Mouse (Mus musculus) limb, embryonic 14.5 days (tissue): ENCODE measurements around the gene Wfdc12. TPM values are rescaled to one million over a fixed set of nuclear protein-coding genes. Genes with fewer than 3 reads are reported as not detected.

Source experiments
- ATAC-seq: fragments of 200-750 bp; cut with Nextera tagmentation; 2 replicates; pipeline ENCODE4 v1.8.0; 2017; ENCODE audit warnings: low read depth, moderate number of reproducible peaks, moderate TSS enrichment; ENCODE audit not compliant: low FRiP score
- DNase-seq: peaks from one replicate; pipeline ENCODE4 v3.0.0-alpha.2; 2015; ENCODE audit warnings: low spot score
- H3K27ac ChIP-seq: fragments of 300-500 bp; sonication (generic); replicated peaks from 2 replicates; pipeline ENCODE4 v1.5.1; 2014; ENCODE audit warnings: low read depth, mild to moderate bottlenecking, low read length, moderate library complexity, mixed read lengths
- H3K27me3 ChIP-seq: fragments of 300-500 bp; sonication (generic); 2 replicates; pipeline ENCODE4 v1.6.1; 2014; ENCODE audit warnings: low read length, mixed read lengths; ENCODE audit not compliant: control insufficient read depth, insufficient read depth
- H3K36me3 ChIP-seq: fragments of 300-500 bp; sonication (generic); 2 replicates; pipeline ENCODE4 v1.6.1; 2014; ENCODE audit warnings: mild to moderate bottlenecking, low read length, moderate library complexity, mixed read lengths; ENCODE audit not compliant: control insufficient read depth, insufficient read depth
- H3K4me1 ChIP-seq: fragments of 300-500 bp; sonication (generic); 2 replicates; pipeline ENCODE4 v1.6.1; 2014; ENCODE audit warnings: antibody characterized with exemption, low read length, mixed read lengths; ENCODE audit not compliant: control insufficient read depth, insufficient read depth
- H3K4me2 ChIP-seq: fragments of 300-500 bp; sonication (generic); replicated peaks from 2 replicates; pipeline ENCODE4 v1.6.1; 2014; ENCODE audit warnings: low read depth, mild to moderate bottlenecking, low read length, moderate library complexity; ENCODE audit not compliant: severe bottlenecking
- H3K4me3 ChIP-seq: fragments of 300-500 bp; sonication (generic); replicated peaks from 2 replicates; pipeline ENCODE4 v1.5.1; 2014; ENCODE audit warnings: low read length
- H3K9ac ChIP-seq: fragments of 300-500 bp; sonication (generic); 2 replicates; pipeline ENCODE4 v1.6.1; 2014; ENCODE audit warnings: mild to moderate bottlenecking, low read depth, low read length, moderate library complexity; ENCODE audit not compliant: severe bottlenecking
- H3K9me3 ChIP-seq: fragments of 300-500 bp; sonication (generic); 2 replicates; pipeline ENCODE4 v1.6.1; 2016; ENCODE audit warnings: low read length; ENCODE audit not compliant: control insufficient read depth
- POLR2A ChIP-seq: fragments of 200-500 bp; IDR thresholded peaks from 2 replicates; pipeline ENCODE4 v1.8.0; 2012; ENCODE audit warnings: inconsistent platforms, mild to moderate bottlenecking, moderate library complexity, borderline replicate concordance; ENCODE audit not compliant: insufficient read depth, insufficient read length; ENCODE audit errors: extremely low read depth
- WGBS: fragments of 180-500 bp; shearing (Covaris S2); extraction: QIAGEN DNeasy Blood & Tissue Kit; methylation state at CpG from one replicate; pipeline ENCODE4 v1.1.7; 2014; 5-methylcytosine and 5-hydroxymethylcytosine counted together
- polyA plus RNA-seq, 2 experiments: library from polyadenylated mRNA; depleted of rRNA in 1 of 2; stranded (reverse) in 1 of 2; unstranded in 1 of 2; fragments of >200 nt; fragmentation: Nextera tagmentation in 1 of 2; extraction: Ambion mirVana in 1 of 2; gene quantifications; 2 replicates each; pipeline versions ENCODE4 v1.2.1 to v1.2.3; 2012 to 2014

Wfdc12 gene
- polyA plus RNA-seq, 2 experiments, result 0.30 TPM; not detected in 1

- 77% methylated on average over 3 of the region's 3 CpGs for WGBS
- Histone ChIP-seq H3K4me1 (peaks cover 14% of the 10 kb centered on the region), H3K27me3 (peaks cover 12% of the 10 kb centered on the region), H3K4me3 (no peak overlapping the region), H3K4me2 (no peak overlapping the region), H3K9ac (no peak overlapping the region), H3K27ac (no peak overlapping the region), H3K9me3 (no peaks in the 10 kb centered on the region), H3K36me3 (no peaks in the 10 kb centered on the region)
- TF ChIP-seq POLR2A, result no peak
- no peak for ATAC-seq
- DNase-seq, result no peak
Observed at GRCm38 (mm10) chr2:164175850-164176249, 14.6 kb downstream of the Wfdc12 start.

GRCm38 (mm10) chr2:164174649-164175395 lies 15.6 kb downstream of the Wfdc12 start:
- WGBS, result 68% methylated on average over 8 of the region's 8 CpGs
- Histone ChIP-seq H3K9me3 (no peaks in the 10 kb centered on the region), H3K4me1 (peaks cover 14% of the 10 kb centered on the region), H3K27me3 (peaks cover 22% of the 10 kb centered on the region), H3K4me2 (no peak overlapping the region), H3K9ac (no peak overlapping the region), H3K36me3 (no peaks in the 10 kb centered on the region), H3K4me3 (no peak overlapping the region), H3K27ac (no peak overlapping the region)
- DNase-seq, result no peak
- ATAC-seq, result no peak
- TF ChIP-seq POLR2A, result no peak

- H3K36me3 ChIP-seq, result no peaks in the 10 kb centered on the region
- ATAC-seq (no peak), DNase-seq (no peak)
- H3K9ac ChIP-seq, result no peak overlapping the region
- no peak overlapping the region for H3K27ac ChIP-seq
- H3K4me1 ChIP-seq, result peaks cover 16% of the 10 kb centered on the region
- peaks cover 36% of the 10 kb centered on the region for H3K27me3 ChIP-seq
- TF ChIP-seq POLR2A, result no peak
- H3K9me3 ChIP-seq, result no peaks in the 10 kb centered on the region
- 68% methylated on average over 3 of the region's 3 CpGs for WGBS
- no peak overlapping the region for H3K4me3 ChIP-seq
- H3K4me2 ChIP-seq, result no peak overlapping the region
Observed at GRCm38 (mm10) chr2:164173394-164173793, 17.0 kb downstream of the Wfdc12 start.

- no peak for DNase-seq
- Histone ChIP-seq H3K9ac (no peak within 1 kb of the TSS; the same call in 1 of the 2 replicates), H3K4me1 (peaks cover 18% of the 10 kb centered on the region)
Observed at GRCm38 (mm10) chr2:164170902-164171301, 19.5 kb downstream of the Wfdc12 start, which contains the start of gene Kcns1. Kcns1 (minus strand) TSS chr2:164171113.

GRCm38 (mm10) chr2:164170326-164170725 lies 20.1 kb downstream of the Wfdc12 start:
- TF ChIP-seq POLR2A, result no peak
- Histone ChIP-seq H3K4me3 (peak overlapping the region; percentile 27), H3K9ac (no peak overlapping the region), H3K27ac (no peak overlapping the region), H3K36me3 (no peaks in the 10 kb centered on the region), H3K9me3 (no peaks in the 10 kb centered on the region), H3K4me1 (peaks cover 18% of the 10 kb centered on the region), H3K4me2 (peak overlapping the region; percentile 45), H3K27me3 (peaks cover 65% of the 10 kb centered on the region)
- no peak for DNase-seq
- ATAC-seq, result no peak
- 4% methylated on average over 11 of the region's 11 CpGs for WGBS

More at GRCm38 (mm10) chr2:164170902-164171301, 19.5 kb downstream of the Wfdc12 start, which contains the start of gene Kcns1:
- no peaks in the 10 kb centered on the region for H3K9me3 ChIP-seq
- peak within 1 kb of the TSS; percentile 45 for H3K4me2 ChIP-seq
- TF ChIP-seq POLR2A, result no peak
- ATAC-seq, result no peak
- peaks cover 61% of the 10 kb centered on the region for H3K27me3 ChIP-seq
- no peaks in the 10 kb centered on the region for H3K36me3 ChIP-seq
- peak within 1 kb of the TSS; percentile 27 for H3K4me3 ChIP-seq
- H3K27ac ChIP-seq, result no peak within 1 kb of the TSS
- 1% methylated on average over 28 of the region's 29 CpGs for WGBS

GRCm38 (mm10) chr2:164168571-164168946 lies 21.8 kb downstream of the Wfdc12 start:
- Histone ChIP-seq H3K36me3 (peaks cover 2% of the 10 kb centered on the region; the same call in 1 of the 2 replicates), H3K4me2 (peak overlapping the region; percentile 73), H3K4me1 (peaks cover 15% of the 10 kb centered on the region), H3K27me3 (peaks cover 65% of the 10 kb centered on the region), H3K9ac (peak overlapping the region; percentile 46), H3K9me3 (no peaks in the 10 kb centered on the region), H3K4me3 (peak overlapping the region; percentile 39), H3K27ac (no peak overlapping the region)
- WGBS, result 8% methylated on average over 38 of the region's 42 CpGs
- ATAC-seq (no peak), DNase-seq (no peak)
- TF ChIP-seq POLR2A, result no peak
